Mouse (Mus musculus) forebrain, embryonic 13.5 days (tissue): ENCODE measurements around the gene Hdgfl2. TPM values are rescaled to one million over a fixed set of nuclear protein-coding genes. Genes with fewer than 3 reads are reported as not detected.
"Not testable (repeated sequence)": the region's sequence is repeated elsewhere in the genome, so short reads cannot be mapped to it uniquely, and the experiment has no call there.

Experiments used
- ATAC-seq: fragments of 200-750 bp; cut with Nextera tagmentation; 2 replicates; pipeline ENCODE4 v1.8.0; 2017
- H3K27ac ChIP-seq: fragments of 300-500 bp; sonication (generic); 2 replicates; pipeline ENCODE4 v1.5.1; 2015; ENCODE audit warnings: inconsistent platforms, mild to moderate bottlenecking, moderate library complexity
- H3K27me3 ChIP-seq: fragments of 300-500 bp; sonication (generic); 2 replicates; pipeline ENCODE4 v1.6.1; 2015; ENCODE audit warnings: mild to moderate bottlenecking, inconsistent platforms
- H3K36me3 ChIP-seq: fragments of 300-500 bp; sonication (generic); 2 replicates; pipeline ENCODE4 v1.6.1; 2015; ENCODE audit warnings: mild to moderate bottlenecking, inconsistent platforms; ENCODE audit not compliant: poor library complexity, severe bottlenecking
- H3K4me1 ChIP-seq: fragments of 300-500 bp; sonication (generic); 2 replicates; pipeline ENCODE4 v1.6.1; 2015; ENCODE audit warnings: inconsistent platforms
- H3K4me2 ChIP-seq: fragments of 300-500 bp; sonication (generic); 2 replicates; pipeline ENCODE4 v1.6.1; 2015; ENCODE audit warnings: inconsistent platforms, mild to moderate bottlenecking, moderate library complexity
- H3K4me3 ChIP-seq: fragments of 300-500 bp; sonication (generic); 2 replicates; pipeline ENCODE4 v1.5.1; 2015; ENCODE audit warnings: mild to moderate bottlenecking, inconsistent platforms
- H3K9ac ChIP-seq: fragments of 300-500 bp; sonication (generic); 2 replicates; pipeline ENCODE4 v1.6.1; 2015; ENCODE audit warnings: mild to moderate bottlenecking, inconsistent platforms
- H3K9me3 ChIP-seq: fragments of 300-500 bp; sonication (generic); replicated peaks from 2 replicates; pipeline ENCODE4 v1.6.1; 2016; ENCODE audit warnings: inconsistent platforms
- WGBS: fragments of 180-500 bp; shearing (Covaris S2); methylation state at CpG from one replicate; pipeline ENCODE4 v1.1.7; 2015; 5-methylcytosine and 5-hydroxymethylcytosine counted together
- polyA plus RNA-seq: library from polyadenylated mRNA; unstranded; fragments of >200 nt; fragmentation: Nextera tagmentation; extraction: Ambion mirVana; gene quantifications from 2 replicates; pipeline ENCODE4 v1.2.1, GENCODE M21; 2015

Hdgfl2 gene
- polyA plus RNA-seq, 1 experiment from 2014 or later = 163 TPM

DNA sequence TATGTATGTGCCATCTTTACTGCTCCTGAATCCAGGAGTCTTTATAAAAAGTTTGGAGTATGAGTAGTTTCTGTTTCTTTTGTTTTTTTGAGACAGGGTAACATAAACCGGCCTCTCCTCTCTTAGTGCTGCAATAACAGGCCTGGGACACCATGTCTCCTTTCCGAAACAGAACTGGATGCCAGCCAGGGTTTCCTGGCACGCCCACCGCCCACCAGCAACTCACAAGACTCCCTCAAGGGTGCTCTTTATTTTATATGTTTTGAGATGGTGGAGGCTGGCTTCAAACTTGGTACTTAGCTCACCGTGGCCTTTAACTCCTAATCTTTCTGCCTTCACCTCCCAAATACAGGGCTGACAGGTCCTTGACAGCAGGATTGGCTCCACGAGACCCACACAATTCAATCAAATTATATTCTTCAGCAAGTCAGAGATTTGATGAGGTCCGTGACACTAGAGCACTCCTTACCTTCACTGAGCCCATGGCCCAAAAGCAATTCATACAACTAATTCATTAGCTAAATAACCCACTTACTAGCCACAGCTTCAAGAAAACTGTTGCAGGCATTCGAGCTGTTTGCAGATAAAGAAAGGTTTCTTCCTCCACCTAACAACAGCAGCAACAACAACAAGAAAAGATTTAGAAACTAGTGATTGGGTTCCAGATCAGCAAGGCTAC, 40.7 kb upstream of the Hdgfl2 start:
- H3K36me3 ChIP-seq = peaks cover 14% of the 10 kb centered on the region
- no peaks in the 10 kb centered on the region for H3K9me3 ChIP-seq
- ATAC-seq = no peak
- no peak overlapping the region for H3K9ac ChIP-seq
- no peak overlapping the region for H3K4me2 ChIP-seq
- peaks cover 49% of the 10 kb centered on the region for H3K4me1 ChIP-seq
- no peak overlapping the region for H3K27ac ChIP-seq
- no peaks in the 10 kb centered on the region for H3K27me3 ChIP-seq
- no peak overlapping the region for H3K4me3 ChIP-seq
- 87% methylated on average over 8 of the region's 8 CpGs for WGBS

DNA sequence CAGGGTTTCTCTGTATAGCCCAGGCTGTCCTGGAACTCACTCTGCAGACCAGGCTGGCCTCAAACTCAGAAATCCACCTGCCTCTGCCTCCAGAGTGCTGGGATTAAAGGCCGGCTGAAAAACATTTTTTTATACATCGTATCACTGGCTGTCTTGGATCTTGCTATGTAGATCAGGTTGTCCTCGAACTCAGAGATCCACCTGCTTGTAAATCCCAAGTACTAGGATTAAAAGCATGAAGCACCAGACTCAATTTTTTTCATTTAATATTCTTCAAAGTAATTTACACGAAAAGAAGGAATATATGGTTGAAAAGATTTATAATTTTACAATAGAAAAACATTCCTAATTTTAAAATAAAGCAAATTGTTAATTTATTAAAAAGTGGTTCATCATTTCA, 40.1 kb upstream of the Hdgfl2 start:
- Histone ChIP-seq H3K27me3 (no peaks in the 10 kb centered on the region), H3K27ac (no peak overlapping the region), H3K4me2 (peak overlapping the region; percentile 88), H3K36me3 (peaks cover 13% of the 10 kb centered on the region), H3K9ac (no peak overlapping the region), H3K9me3 (no peaks in the 10 kb centered on the region), H3K4me3 (peak overlapping the region; percentile 79), H3K4me1 (peaks cover 43% of the 10 kb centered on the region)
- no peak for ATAC-seq
- WGBS = 85% methylated on average over 4 of the region's 4 CpGs

DNA sequence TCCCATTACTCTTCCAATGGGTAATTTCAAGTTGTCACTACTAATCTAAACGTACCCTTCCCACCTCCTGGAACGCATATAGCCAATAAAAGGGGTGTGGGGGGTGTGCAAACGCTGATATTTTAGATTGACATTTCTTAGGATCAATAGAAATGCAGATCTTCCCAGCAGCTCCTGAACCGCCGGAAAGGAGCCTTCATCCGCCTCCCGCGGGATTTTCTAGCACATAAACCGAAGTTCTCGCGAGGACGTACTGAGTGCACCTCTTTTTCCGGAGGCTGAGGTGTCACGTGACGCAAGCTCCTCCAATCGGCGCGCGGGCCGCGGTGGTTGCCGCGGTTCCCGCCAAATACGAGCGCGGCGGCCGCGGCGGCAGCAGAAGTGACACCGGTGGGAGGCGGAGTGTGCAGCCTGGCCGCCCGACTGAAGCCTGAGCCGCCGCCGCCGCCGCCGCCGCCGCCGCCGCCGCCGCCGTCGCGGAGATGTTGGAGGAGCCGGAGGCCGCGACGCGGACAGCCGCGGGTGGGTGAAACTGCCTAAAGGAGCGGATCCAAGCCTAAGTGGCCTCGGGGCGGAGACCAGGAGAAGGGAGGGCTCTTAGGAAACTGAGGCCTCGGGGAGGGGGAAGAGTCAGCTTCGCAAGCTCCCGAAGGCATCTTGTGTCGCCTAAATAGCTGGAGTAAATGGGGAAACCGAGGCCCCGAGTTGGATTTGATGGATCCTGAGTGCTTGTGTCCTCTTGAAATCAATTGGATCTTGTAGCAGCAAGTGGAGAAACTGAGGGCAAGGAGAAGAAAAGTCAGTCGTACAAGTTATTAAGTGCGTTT, 39.2 kb upstream of the Hdgfl2 start, which contains the start of gene Chaf1a:
Gene Chaf1a, plus strand, starts transcription at position 410 of the 827 bp plus-strand sequence.
- peak; percentile 87 for ATAC-seq
- H3K4me3 ChIP-seq = peak within 1 kb of the TSS; percentile 79
- under 1% methylated on average over 53 of the region's 68 CpGs for WGBS
- peaks cover 15% of the 10 kb centered on the region for H3K36me3 ChIP-seq
- no peaks in the 10 kb centered on the region for H3K9me3 ChIP-seq
- peak within 1 kb of the TSS; percentile 68 for H3K27ac ChIP-seq
- peaks cover 36% of the 10 kb centered on the region for H3K4me1 ChIP-seq
- no peaks in the 10 kb centered on the region for H3K27me3 ChIP-seq
- H3K4me2 ChIP-seq = peak within 1 kb of the TSS; percentile 88
- peak within 1 kb of the TSS; percentile 84 for H3K9ac ChIP-seq

DNA sequence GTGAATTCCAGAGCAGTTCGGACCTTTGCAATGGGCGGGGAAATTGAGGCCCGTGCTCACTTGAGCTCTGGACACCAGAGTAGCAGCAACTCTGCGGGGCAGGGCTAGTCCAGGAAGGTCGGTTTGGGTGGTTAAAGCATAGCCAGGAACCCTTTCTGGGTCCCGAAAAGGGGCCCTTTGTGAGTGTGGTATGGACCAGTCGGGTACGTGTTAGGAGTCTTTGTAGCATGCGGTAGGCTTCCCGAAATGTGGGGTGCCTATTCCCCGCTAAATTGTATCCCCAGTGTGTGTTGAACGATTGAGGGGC, 38.6 kb upstream of the Hdgfl2 start:
- Histone ChIP-seq H3K4me1 (peaks cover 30% of the 10 kb centered on the region), H3K4me3 (peak overlapping the region; percentile 79), H3K27me3 (no peaks in the 10 kb centered on the region), H3K36me3 (peaks cover 21% of the 10 kb centered on the region), H3K4me2 (peak overlapping the region; percentile 88), H3K27ac (no peak overlapping the region), H3K9me3 (no peaks in the 10 kb centered on the region), H3K9ac (peak overlapping the region; percentile 84)
- under 1% methylated on average over 12 of the region's 12 CpGs for WGBS
- ATAC-seq = no peak

DNA sequence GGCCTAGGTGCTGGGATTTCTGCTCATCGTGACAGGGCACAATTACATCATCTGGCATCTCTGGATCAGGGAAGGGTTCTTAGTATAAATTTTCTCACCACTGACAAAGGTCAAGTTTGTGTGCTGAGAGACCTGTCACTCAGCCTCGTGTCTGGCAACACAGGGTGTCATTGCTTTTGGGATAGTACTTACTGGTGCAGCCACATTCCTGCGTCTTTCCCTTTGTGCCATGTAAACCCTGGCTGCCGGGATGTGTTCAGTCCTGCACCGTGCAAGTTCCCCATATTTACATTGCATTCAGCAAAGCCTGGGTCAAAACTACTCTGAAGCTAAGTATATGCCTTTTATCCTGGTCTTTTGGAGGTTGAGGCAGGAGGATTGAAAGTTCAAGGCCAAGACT, 28.1 kb upstream of the Hdgfl2 start:
- Histone ChIP-seq H3K9me3 (no peaks in the 10 kb centered on the region), H3K36me3 (peaks cover 76% of the 10 kb centered on the region), H3K9ac (no peak overlapping the region), H3K27me3 (no peaks in the 10 kb centered on the region), H3K4me2 (no peak overlapping the region), H3K27ac (no peak overlapping the region), H3K4me3 (no peak overlapping the region), H3K4me1 (no peaks in the 10 kb centered on the region)
- no peak for ATAC-seq
- WGBS = 94% methylated on average over 5 of the region's 5 CpGs

DNA sequence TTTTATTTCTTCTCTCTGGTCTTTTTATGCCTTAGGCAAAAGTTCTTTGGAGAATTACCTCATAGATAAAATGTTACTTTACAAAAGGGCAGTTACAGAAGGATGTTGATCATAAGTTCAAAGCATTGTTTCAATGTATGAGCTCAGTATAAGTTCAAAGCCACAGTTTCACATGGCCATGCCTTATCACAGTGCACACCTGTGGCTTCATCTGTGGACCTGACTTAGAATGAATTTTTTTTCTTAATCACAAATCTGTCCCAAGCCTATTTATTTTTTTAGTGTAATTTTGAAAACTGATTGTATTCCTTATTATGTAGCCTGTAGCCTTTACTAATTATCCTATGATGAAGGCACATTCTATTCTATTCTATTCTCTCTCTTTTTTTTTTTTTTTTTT, 24.5 kb upstream of the Hdgfl2 start:
- Histone ChIP-seq H3K27me3 (no peaks in the 10 kb centered on the region), H3K9ac (no peak overlapping the region), H3K4me1 (no peaks in the 10 kb centered on the region), H3K9me3 (no peaks in the 10 kb centered on the region), H3K4me2 (no peak overlapping the region), H3K4me3 (no peak overlapping the region), H3K36me3 (peaks cover 78% of the 10 kb centered on the region), H3K27ac (no peak overlapping the region)
- no peak for ATAC-seq

DNA sequence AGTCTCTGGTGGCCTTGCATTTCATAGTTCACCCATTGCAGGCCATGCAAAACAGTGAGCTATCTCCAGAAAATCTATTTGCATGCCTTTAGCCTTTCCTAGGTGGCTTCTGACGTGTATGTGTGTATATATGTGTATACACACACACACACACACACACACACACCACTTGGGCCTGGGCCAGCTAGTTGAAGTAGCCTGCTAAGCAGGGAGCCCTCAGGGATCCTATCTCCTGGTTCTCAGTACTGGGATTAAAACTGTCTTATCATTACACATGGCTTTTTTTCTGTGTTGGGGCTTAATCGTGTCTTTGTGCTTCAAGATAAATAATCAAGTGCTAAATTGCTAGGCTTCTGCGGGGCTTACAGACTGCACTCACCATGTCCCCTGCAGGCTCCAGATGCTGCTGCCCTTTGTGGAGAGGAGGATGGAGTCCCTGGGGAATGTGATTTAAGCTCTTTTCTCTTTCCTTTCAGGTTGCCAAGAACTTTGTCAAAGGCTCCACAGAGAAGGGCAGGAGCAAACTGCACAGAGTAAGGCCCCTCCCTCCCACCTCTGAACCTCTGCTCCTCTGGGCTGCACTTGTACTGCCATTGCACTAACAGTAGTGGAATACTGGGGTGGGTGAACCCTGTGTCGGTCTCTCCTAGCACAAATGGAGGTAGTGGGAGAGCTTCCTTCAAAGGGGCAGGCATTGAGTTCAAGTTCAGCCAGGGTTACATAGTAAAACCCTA, 23.3 kb upstream of the Hdgfl2 start:
- H3K36me3 ChIP-seq = peaks cover 79% of the 10 kb centered on the region
- H3K4me2 ChIP-seq = no peak overlapping the region
- 63% methylated on average over 4 of the region's 4 CpGs for WGBS
- ATAC-seq = no peak
- H3K9me3 ChIP-seq = no peaks in the 10 kb centered on the region
- H3K9ac ChIP-seq = no peak overlapping the region
- H3K27me3 ChIP-seq = no peaks in the 10 kb centered on the region
- no peak overlapping the region for H3K4me3 ChIP-seq
- no peak overlapping the region for H3K27ac ChIP-seq
- H3K4me1 ChIP-seq = no peaks in the 10 kb centered on the region

DNA sequence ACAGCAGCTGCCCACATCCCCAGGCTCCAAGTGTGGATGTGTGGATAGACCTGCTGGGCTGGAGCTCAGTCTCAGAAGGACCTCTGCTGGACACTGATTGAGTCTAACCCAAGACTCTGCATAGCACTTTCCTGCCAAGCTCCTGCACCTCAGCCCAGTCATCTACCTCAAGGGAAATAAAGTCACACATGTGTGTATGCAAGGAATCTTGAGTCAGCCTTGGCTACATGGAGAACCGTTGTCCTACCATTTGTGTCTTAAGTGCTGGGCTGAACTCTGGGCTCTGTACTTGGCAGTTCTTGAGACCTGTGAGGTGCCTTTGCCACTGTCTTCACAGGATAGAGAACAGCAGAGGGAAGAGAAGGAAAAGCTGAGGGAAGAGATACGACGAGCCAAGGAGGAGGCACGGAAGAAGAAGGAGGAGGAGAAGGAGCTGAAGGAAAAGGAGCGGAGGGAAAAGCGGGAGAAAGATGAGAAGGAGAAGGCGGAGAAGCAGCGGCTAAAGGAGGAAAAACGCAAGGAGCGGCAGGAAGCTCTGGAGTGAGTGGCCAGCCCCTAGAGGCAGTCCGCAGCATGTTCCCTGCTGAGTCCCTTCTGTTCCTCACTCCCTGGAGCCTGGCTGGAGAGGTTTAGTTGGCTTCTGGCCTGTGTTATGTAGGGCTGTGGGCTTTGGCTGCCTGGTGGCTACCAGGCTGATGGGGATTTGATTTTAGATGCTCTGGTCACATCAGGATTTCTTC, 21.9 kb upstream of the Hdgfl2 start:
- no peak for ATAC-seq
- Histone ChIP-seq H3K4me1 (no peaks in the 10 kb centered on the region), H3K9ac (no peak overlapping the region), H3K36me3 (peaks cover 81% of the 10 kb centered on the region), H3K9me3 (no peaks in the 10 kb centered on the region), H3K27ac (no peak overlapping the region), H3K27me3 (no peaks in the 10 kb centered on the region), H3K4me3 (no peak overlapping the region), H3K4me2 (no peak overlapping the region)
- 87% methylated on average over 11 of the region's 11 CpGs for WGBS

DNA sequence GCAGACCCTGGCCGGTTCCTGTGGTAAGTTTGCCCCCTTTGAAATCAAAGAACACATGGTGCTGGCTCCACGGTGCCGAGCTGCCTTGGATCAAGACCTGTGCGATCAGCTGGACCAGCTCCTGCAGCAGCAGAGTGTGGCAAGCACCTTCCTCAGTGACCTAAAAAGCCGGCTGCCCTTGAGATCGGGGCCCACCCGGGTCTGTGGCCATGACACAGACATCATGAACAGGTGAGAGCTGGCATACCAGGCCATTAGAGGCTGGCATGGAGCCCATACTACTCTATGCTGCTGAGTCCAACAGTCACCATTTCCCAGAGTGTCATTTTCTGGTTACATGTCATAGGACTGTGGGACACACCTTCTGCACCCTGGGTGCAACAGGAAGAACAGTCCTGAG, 17.4 kb upstream of the Hdgfl2 start:
- 91% methylated on average over 7 of the region's 7 CpGs for WGBS
- Histone ChIP-seq H3K9me3 (no peaks in the 10 kb centered on the region), H3K27ac (no peak overlapping the region), H3K9ac (no peak overlapping the region), H3K27me3 (no peaks in the 10 kb centered on the region), H3K36me3 (peaks cover 100% of the 10 kb centered on the region), H3K4me3 (no peak overlapping the region), H3K4me2 (no peak overlapping the region), H3K4me1 (no peaks in the 10 kb centered on the region)
- ATAC-seq = no peak

DNA sequence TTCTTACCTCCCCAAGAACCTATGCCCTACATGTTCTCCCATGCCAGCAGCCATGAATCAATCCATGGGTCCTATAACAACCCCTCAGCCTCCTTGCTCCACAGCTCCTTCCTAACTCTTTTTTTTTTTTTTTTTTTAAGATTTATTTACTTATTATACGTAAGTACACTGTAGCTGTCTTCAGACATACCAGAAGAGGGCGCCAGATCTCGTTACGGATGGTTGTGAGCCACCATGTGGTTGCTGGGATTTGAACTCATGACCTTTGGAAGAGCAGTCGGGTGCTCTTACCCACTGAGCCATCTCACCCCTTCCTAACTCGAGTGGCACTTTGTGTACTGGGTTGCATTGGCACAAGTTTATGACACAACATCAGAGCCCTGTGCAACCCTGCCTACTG, 13.7 kb upstream of the Hdgfl2 start:
- not testable (repeated sequence) for ATAC-seq, H3K4me3 ChIP-seq, H3K4me2 ChIP-seq, H3K9me3 ChIP-seq, H3K4me1 ChIP-seq, H3K27me3 ChIP-seq, H3K27ac ChIP-seq, H3K9ac ChIP-seq
- peaks cover 100% of the 10 kb centered on the region for H3K36me3 ChIP-seq
- 84% methylated on average over 6 of the region's 6 CpGs for WGBS

DNA sequence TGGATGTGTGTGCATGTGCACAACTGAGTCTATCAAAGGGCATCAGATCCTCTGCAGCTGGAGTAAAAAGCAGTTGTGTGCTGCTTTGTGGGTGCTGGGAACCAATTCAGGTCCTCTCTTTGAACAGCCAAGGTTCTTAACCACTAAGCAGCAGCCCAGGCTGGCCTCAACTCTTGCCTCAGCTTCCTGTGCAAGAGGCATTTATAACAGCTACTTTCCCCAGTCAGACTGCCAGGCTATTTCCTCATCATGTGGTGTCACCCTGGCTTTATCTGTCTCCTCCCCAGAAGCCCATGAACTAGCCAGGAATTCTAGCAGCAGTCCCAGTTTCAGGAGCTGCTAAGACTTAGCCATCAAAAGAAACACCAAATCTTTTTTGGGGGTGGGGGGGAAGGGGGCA, 13.0 kb upstream of the Hdgfl2 start:
- no peak overlapping the region for H3K4me3 ChIP-seq
- no peaks in the 10 kb centered on the region for H3K4me1 ChIP-seq
- no peak overlapping the region for H3K9ac ChIP-seq

DNA sequence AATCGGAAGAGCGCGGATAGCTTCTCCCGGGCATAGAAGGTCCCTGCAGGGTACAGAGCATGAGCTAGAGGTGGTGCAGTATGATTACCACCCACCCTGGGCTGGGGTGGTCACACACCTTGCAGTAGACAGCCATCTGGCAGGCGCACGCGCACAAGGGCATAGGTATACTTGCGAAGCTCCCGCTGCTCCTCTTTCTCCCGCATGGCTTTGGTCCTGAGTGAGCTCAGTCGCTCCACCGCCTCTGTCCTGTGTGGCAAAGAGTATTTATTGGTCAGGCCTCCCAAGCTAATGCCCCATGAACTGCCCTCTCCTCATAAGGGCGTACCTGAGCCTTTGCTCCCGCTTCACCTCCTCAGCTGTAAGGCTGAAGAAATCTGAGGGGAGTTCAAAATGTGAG, 10.4 kb upstream of the Hdgfl2 start:
- Histone ChIP-seq H3K9ac (no peak overlapping the region), H3K27ac (no peak overlapping the region), H3K4me1 (peaks cover 7% of the 10 kb centered on the region), H3K4me3 (no peak overlapping the region), H3K27me3 (no peaks in the 10 kb centered on the region), H3K4me2 (no peak overlapping the region), H3K36me3 (peaks cover 91% of the 10 kb centered on the region), H3K9me3 (no peaks in the 10 kb centered on the region)
- 97% methylated on average over 14 of the region's 14 CpGs for WGBS
- ATAC-seq = no peak

More for the DNA sequence above, 13.0 kb upstream of the Hdgfl2 start:
- no peaks in the 10 kb centered on the region for H3K9me3 ChIP-seq
- no peak for ATAC-seq
- peaks cover 100% of the 10 kb centered on the region for H3K36me3 ChIP-seq
- H3K27ac ChIP-seq = no peak overlapping the region
- H3K4me2 ChIP-seq = no peak overlapping the region
- no peaks in the 10 kb centered on the region for H3K27me3 ChIP-seq
